ENCODE assay signal across 8 mouse cellular contexts in the genomic region with DNA sequence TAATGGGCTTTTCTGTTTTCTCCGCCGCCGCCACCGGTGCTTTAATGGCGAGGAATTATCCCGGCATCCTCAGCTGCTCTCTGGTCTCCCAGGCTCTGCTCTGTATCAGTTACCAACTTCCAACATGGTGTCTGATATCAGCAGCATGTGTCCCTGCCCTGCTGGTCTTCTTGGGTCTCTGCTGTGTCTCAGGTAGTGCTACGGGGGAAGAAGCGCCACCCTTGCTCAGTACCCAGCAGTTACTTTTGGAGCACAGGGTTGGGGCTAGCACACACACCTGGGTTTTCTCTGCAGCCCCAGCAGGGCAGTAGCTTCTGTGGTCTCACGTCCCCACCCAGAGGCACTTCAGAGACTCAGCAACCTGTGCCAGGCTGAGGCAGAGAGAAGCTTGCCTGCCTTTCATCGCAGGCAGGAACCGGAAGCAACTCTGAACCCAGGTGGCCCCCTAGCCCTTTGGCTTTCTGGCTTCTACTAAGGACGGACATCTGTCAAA. TPM values are rescaled to one million over a fixed set of nuclear protein-coding genes. Genes with fewer than 3 reads are reported as not detected.
A peak's percentile ranks its signal among the peaks of the same experiment; 100 is the strongest.
DNase-seq lines count a peak whose midpoint lies in the region; ATAC-seq lines count a peak whose summit lies in the region.

No protein-coding gene starts in this region.

- peak; percentile 65 for ATAC-seq in forebrain, embryonic 16.5 days
- ATAC-seq in limb, embryonic 11.5 days (ENCODE audit: insufficient number of reproducible peaks, low FRiP score, low TSS enrichment, low read depth), result peak; percentile 74; the same call in 1 of the 2 replicates
- ATAC-seq in midbrain, embryonic 13.5 days, result peak; percentile 75

- peaks cover 4% of the 10 kb centered on the region for H3K9me3 ChIP-seq in forebrain, embryonic 16.5 days (ENCODE audit: control insufficient read depth, low read length)
- H3K9me3 ChIP-seq in limb, embryonic 11.5 days (ENCODE audit: control insufficient read depth, low read length), result no peaks in the 10 kb centered on the region
- no peaks in the 10 kb centered on the region for H3K9me3 ChIP-seq in midbrain, embryonic 13.5 days

- 10% methylated on average over 12 of the region's 12 CpGs for WGBS in forebrain, embryonic 16.5 days
- WGBS in limb, embryonic 11.5 days, result 7% methylated on average over 12 of the region's 12 CpGs
- 17% methylated on average over 12 of the region's 12 CpGs for WGBS in midbrain, embryonic 13.5 days

- H3K4me1 ChIP-seq in forebrain, embryonic 16.5 days (replicated peaks; ENCODE audit: control insufficient read depth, insufficient read depth, low read length), result peaks cover 3% of the 10 kb centered on the region; the same call in 1 of the 2 replicates
- H3K4me1 ChIP-seq in limb, embryonic 11.5 days (ENCODE audit: control insufficient read depth, insufficient read depth, low read length), result peaks cover 6% of the 10 kb centered on the region
- H3K4me1 ChIP-seq in midbrain, embryonic 13.5 days (replicated peaks), result peaks cover 17% of the 10 kb centered on the region

- no peaks in the 10 kb centered on the region for H3K27me3 ChIP-seq in forebrain, embryonic 16.5 days (replicated peaks; ENCODE audit: control insufficient read depth, insufficient read depth, low read length)
- H3K27me3 ChIP-seq in limb, embryonic 11.5 days (ENCODE audit: control insufficient read depth, insufficient read depth, low read length), result no peaks in the 10 kb centered on the region
- H3K27me3 ChIP-seq in midbrain, embryonic 13.5 days, result 0 out of 2 replicates have a peak, but pooled peaks cover 2% of the 10 kb centered on the region

- H3K9ac ChIP-seq in forebrain, embryonic 16.5 days (replicated peaks; ENCODE audit: low read depth, low read length), result peak overlapping the region; percentile 52
- peak overlapping the region; percentile 53; the same call in 1 of the 2 replicates for H3K9ac ChIP-seq in limb, embryonic 11.5 days (ENCODE audit: low read length)
- H3K9ac ChIP-seq in midbrain, embryonic 13.5 days (replicated peaks), result peak overlapping the region; percentile 62

- no peaks in the 10 kb centered on the region for H3K36me3 ChIP-seq in forebrain, embryonic 16.5 days (ENCODE audit: control insufficient read depth, insufficient read depth)
- no peaks in the 10 kb centered on the region for H3K36me3 ChIP-seq in limb, embryonic 11.5 days (ENCODE audit: control insufficient read depth, insufficient read depth, low read length)
- H3K36me3 ChIP-seq in midbrain, embryonic 13.5 days, result no peaks in the 10 kb centered on the region

- peak; percentile 43 for DNase-seq in adrenal gland, postnatal 14 days
- DNase-seq in adrenal gland, postnatal 4 days (ENCODE audit: low spot score in 2 of 2), result no peak
- DNase-seq in T-cell, adult 2 months (ENCODE audit: low spot score), result peak; percentile 62
- no peak for DNase-seq in limb, embryonic 11.5 days (ENCODE audit: low spot score)
- DNase-seq in thymus, postnatal 10 days (ENCODE audit: low spot score in 2 of 2), result peak; percentile 64 to 71
- DNase-seq in urinary bladder, adult 2 months (ENCODE audit: low spot score), result no peak

- H3K27ac ChIP-seq in forebrain, embryonic 16.5 days (ENCODE audit: low read length), result no peak overlapping the region
- 0 out of 2 replicates have a peak overlapping the region, but pooled peaks have one; percentile 36 for H3K27ac ChIP-seq in limb, embryonic 11.5 days (replicated peaks; ENCODE audit: low read depth, low read length)
- H3K27ac ChIP-seq in midbrain, embryonic 13.5 days, result peak overlapping the region; percentile 51

- H3K4me2 ChIP-seq in forebrain, embryonic 16.5 days (ENCODE audit: low read length), result peak overlapping the region; percentile 87
- H3K4me2 ChIP-seq in limb, embryonic 11.5 days (ENCODE audit: low read depth, severe bottlenecking), result peak overlapping the region; percentile 72
- H3K4me2 ChIP-seq in midbrain, embryonic 13.5 days (replicated peaks), result peak overlapping the region; percentile 78

- H3K4me3 ChIP-seq in forebrain, embryonic 16.5 days (replicated peaks; ENCODE audit: low read length), result peak overlapping the region; percentile 49
- H3K4me3 ChIP-seq in limb, embryonic 11.5 days (ENCODE audit: low read depth, low read length), result peak overlapping the region; percentile 38
- H3K4me3 ChIP-seq in midbrain, embryonic 13.5 days (replicated peaks), result peak overlapping the region; percentile 45

RNA-seq across cellular contexts. Expression of a gene that starts 26.9 kb away (rescaled TPM):
- total RNA-seq in adrenal gland, postnatal 14 days (2021), result 830 and 1,043 TPM in 2 replicates
- total RNA-seq in adrenal gland, postnatal 4 days (2021), result 100 to 1,000 TPM; 167 to 183 TPM
- polyA plus RNA-seq in forebrain, embryonic 16.5 days (2015; fragmentation: Nextera tagmentation; extraction: Ambion mirVana), result 4.1 and 5.1 TPM in 2 replicates
- 2.0 and 2.3 TPM in 2 replicates for polyA plus RNA-seq in limb, embryonic 11.5 days (2014; fragmentation: Nextera tagmentation; extraction: Ambion mirVana)
- 2.2 and 2.6 TPM in 2 replicates for polyA plus RNA-seq in midbrain, embryonic 13.5 days (2015; fragmentation: Nextera tagmentation; extraction: Ambion mirVana)
- 26.5 and 33.8 TPM in 2 replicates for polyA plus RNA-seq in urinary bladder, adult 2 months (2012; rRNA removed)

RNA-seq across cellular contexts. Expression of a gene that starts 37.0 kb away (rescaled TPM):
- 26.6 and 30.4 TPM in 2 replicates for total RNA-seq in adrenal gland, postnatal 14 days (2021)
- 10 to 100 TPM; 40.2 to 45.4 TPM for total RNA-seq in adrenal gland, postnatal 4 days (2021)
- 11.5 and 14.7 TPM in 2 replicates for polyA plus RNA-seq in forebrain, embryonic 16.5 days (2015; fragmentation: Nextera tagmentation; extraction: Ambion mirVana)
- polyA plus RNA-seq in limb, embryonic 11.5 days (2014; fragmentation: Nextera tagmentation; extraction: Ambion mirVana), result 7.4 and 8.3 TPM in 2 replicates
- polyA plus RNA-seq in midbrain, embryonic 13.5 days (2015; fragmentation: Nextera tagmentation; extraction: Ambion mirVana), result 10.7 and 11.1 TPM in 2 replicates
- polyA plus RNA-seq in urinary bladder, adult 2 months (2012; rRNA removed), result 27.7 and 31.7 TPM in 2 replicates

Comparison
In these comparisons a context has a peak if more than half of its experiments do, and no peak if none do; other contexts are left out.
1. DNase-seq: peak in adrenal gland, postnatal 14 days (single experiment), T-cell, adult 2 months (single experiment) and thymus, postnatal 10 days (2 of 2); none in adrenal gland, postnatal 4 days (0 of 2), limb, embryonic 11.5 days (single experiment) and urinary bladder, adult 2 months (single experiment).
2. Peak in every context shown above with its lines, with median percentiles within 50 percentile points of each other: ATAC-seq, H3K4me2 ChIP-seq, H3K4me3 ChIP-seq and H3K9ac ChIP-seq.